Mouse (Mus musculus) gastrocnemius, postnatal 10 days (tissue): Measurements from ENCODE around the gene Birc3. TPM values are rescaled to one million over a fixed set of nuclear protein-coding genes. Genes with fewer than 3 reads are reported as not detected.

ENCODE experiments used
- DNase-seq: peaks from one replicate; pipeline ENCODE4 v3.0.0; 2021; ENCODE audit warnings: mixed read lengths
- total RNA-seq, 2 experiments: library from RNA; stranded (reverse); gene quantifications; 2 replicates each; pipeline ENCODE4 v1.2.3; 2021

Birc3 gene
- total RNA-seq, 2 experiments from 2014 or later = 7.2 to 12.5 TPM

- no peak for DNase-seq
Observed at GRCm38 (mm10) chr9:7805101-7805506, 67.9 kb downstream of the Birc3 start.

Other genes starting within 250 kb of the Birc3 start
- gene Mmp20, start 245.0 kb downstream of the Birc3 start, total RNA-seq = not detected
- gene Mmp7, start 181.1 kb downstream of the Birc3 start, total RNA-seq = not detected
- 10 to 100 TPM; 33.9 to 37.0 TPM for gene Tmem123, start 109.1 kb downstream of the Birc3 start, total RNA-seq
- gene Birc2, start 36.1 kb downstream of the Birc3 start, total RNA-seq = 10 to 100 TPM; 18.1 to 19.6 TPM
- gene Yap1, start 131.4 kb upstream of the Birc3 start, total RNA-seq = 10 to 100 TPM; 64.7 to 73.7 TPM
- gene Cfap300, start 169.6 kb upstream of the Birc3 start, total RNA-seq = 1 to 10 TPM; 1.2 to 2.0 TPM